Mouse (Mus musculus): Measurements from ENCODE around the gene Cntn6.

GRCm38 (mm10) chr6:104885829-104886228 is 393.2 kb downstream of the Cntn6 start:
- TF ChIP-seq POLR2A (IDR thresholded peaks at IDR 0.05; ENCODE audit: low read depth, low read length): no peak
- no peak for TF ChIP-seq CTCF (IDR thresholded peaks at IDR 0.05; ENCODE audit: extremely low read depth, insufficient read depth, insufficient read length, insufficient replicate concordance)
